Mouse (Mus musculus) limb, embryonic 14.5 days (tissue): Measurements from ENCODE around the gene Magea1. TPM values are rescaled to one million over a fixed set of nuclear protein-coding genes. Genes with fewer than 3 reads are reported as not detected.
A peak's percentile ranks its signal among the peaks of the same experiment; 100 is the strongest.
"Not testable (repeated sequence)": the region's sequence is repeated elsewhere in the genome, so short reads cannot be mapped to it uniquely, and the experiment has no call there.

ENCODE experiments used
- ATAC-seq: fragments of 200-750 bp; cut with Nextera tagmentation; 2 replicates; pipeline ENCODE4 v1.8.0; 2017; ENCODE audit warnings: low read depth, moderate number of reproducible peaks, moderate TSS enrichment; ENCODE audit not compliant: low FRiP score
- DNase-seq: peaks from one replicate; pipeline ENCODE4 v3.0.0-alpha.2; 2015; ENCODE audit warnings: low spot score
- H3K27ac ChIP-seq: fragments of 300-500 bp; sonication (generic); replicated peaks from 2 replicates; pipeline ENCODE4 v1.5.1; 2014; ENCODE audit warnings: low read depth, mild to moderate bottlenecking, low read length, moderate library complexity, mixed read lengths
- H3K27me3 ChIP-seq: fragments of 300-500 bp; sonication (generic); 2 replicates; pipeline ENCODE4 v1.6.1; 2014; ENCODE audit warnings: low read length, mixed read lengths; ENCODE audit not compliant: control insufficient read depth, insufficient read depth
- H3K36me3 ChIP-seq: fragments of 300-500 bp; sonication (generic); 2 replicates; pipeline ENCODE4 v1.6.1; 2014; ENCODE audit warnings: mild to moderate bottlenecking, low read length, moderate library complexity, mixed read lengths; ENCODE audit not compliant: control insufficient read depth, insufficient read depth
- H3K4me1 ChIP-seq: fragments of 300-500 bp; sonication (generic); 2 replicates; pipeline ENCODE4 v1.6.1; 2014; ENCODE audit warnings: antibody characterized with exemption, low read length, mixed read lengths; ENCODE audit not compliant: control insufficient read depth, insufficient read depth
- H3K4me2 ChIP-seq: fragments of 300-500 bp; sonication (generic); replicated peaks from 2 replicates; pipeline ENCODE4 v1.6.1; 2014; ENCODE audit warnings: low read depth, mild to moderate bottlenecking, low read length, moderate library complexity; ENCODE audit not compliant: severe bottlenecking
- H3K4me3 ChIP-seq: fragments of 300-500 bp; sonication (generic); replicated peaks from 2 replicates; pipeline ENCODE4 v1.5.1; 2014; ENCODE audit warnings: low read length
- H3K9ac ChIP-seq: fragments of 300-500 bp; sonication (generic); 2 replicates; pipeline ENCODE4 v1.6.1; 2014; ENCODE audit warnings: mild to moderate bottlenecking, low read depth, low read length, moderate library complexity; ENCODE audit not compliant: severe bottlenecking
- H3K9me3 ChIP-seq: fragments of 300-500 bp; sonication (generic); 2 replicates; pipeline ENCODE4 v1.6.1; 2016; ENCODE audit warnings: low read length; ENCODE audit not compliant: control insufficient read depth
- POLR2A ChIP-seq: fragments of 200-500 bp; IDR thresholded peaks from 2 replicates; pipeline ENCODE4 v1.8.0; 2012; ENCODE audit warnings: inconsistent platforms, mild to moderate bottlenecking, moderate library complexity, borderline replicate concordance; ENCODE audit not compliant: insufficient read depth, insufficient read length; ENCODE audit errors: extremely low read depth
- WGBS: fragments of 180-500 bp; shearing (Covaris S2); extraction: QIAGEN DNeasy Blood & Tissue Kit; methylation state at CpG from one replicate; pipeline ENCODE4 v1.1.7; 2014; 5-methylcytosine and 5-hydroxymethylcytosine counted together
- polyA plus RNA-seq, 2 experiments: library from polyadenylated mRNA; depleted of rRNA in 1 of 2; stranded (reverse) in 1 of 2; unstranded in 1 of 2; fragments of >200 nt; fragmentation: Nextera tagmentation in 1 of 2; extraction: Ambion mirVana in 1 of 2; gene quantifications; 2 replicates each; pipeline versions ENCODE4 v1.2.1 to v1.2.3; 2012 to 2014

Magea1 gene
- polyA plus RNA-seq (2012; rRNA removed) (not detected in 2 replicates), polyA plus RNA-seq (2014; fragmentation: Nextera tagmentation; extraction: Ambion mirVana) (not detected in 2 replicates)

GRCm38 (mm10) chrX:155089693-155090092, at the start of gene Magea1:
Magea1 (minus strand) TSS chrX:155089793.
- not testable (repeated sequence) for ATAC-seq, H3K27ac ChIP-seq, H3K4me1 ChIP-seq, H3K36me3 ChIP-seq, H3K4me2 ChIP-seq, H3K4me3 ChIP-seq, H3K9ac ChIP-seq, H3K9me3 ChIP-seq, H3K27me3 ChIP-seq, DNase-seq
- WGBS = 83% methylated on average over 1 of the region's 2 CpGs

DNA sequence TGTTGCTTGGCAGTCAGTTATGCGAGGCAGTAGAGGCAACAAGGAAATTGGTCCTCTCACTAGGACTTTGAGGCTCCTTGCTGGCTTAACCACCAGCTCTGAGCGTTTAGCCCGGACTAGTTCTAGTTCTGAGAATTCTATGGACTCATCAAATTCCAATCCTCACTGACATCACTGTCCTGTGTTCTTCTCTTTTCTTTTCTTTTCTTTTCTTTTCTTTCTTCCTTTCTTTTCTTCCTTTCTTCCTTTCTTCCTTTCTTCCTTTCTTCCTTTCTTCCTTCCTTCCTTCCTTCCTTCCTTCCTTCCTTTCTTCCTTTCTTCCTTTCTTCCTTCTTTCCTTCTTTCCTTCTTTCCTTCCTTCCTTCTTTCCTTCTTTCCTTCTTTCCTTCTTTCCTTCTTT, 38.7 kb upstream of the Magea1 start, which contains the start of gene Cldn34b2:
TSS of gene Cldn34b2 (minus strand) at position 101 of the 400 bp plus-strand sequence.
- not testable (repeated sequence) for H3K27me3 ChIP-seq, DNase-seq, H3K9ac ChIP-seq, ATAC-seq, H3K4me1 ChIP-seq, H3K4me2 ChIP-seq, H3K27ac ChIP-seq, H3K4me3 ChIP-seq, H3K36me3 ChIP-seq, H3K9me3 ChIP-seq
- WGBS = 76% methylated on average over 3 of the region's 3 CpGs

GRCm38 (mm10) chrX:155098024-155098423, 8.4 kb upstream of the Magea1 start:
- peak; percentile 9 for DNase-seq
- ATAC-seq = no peak
- Histone ChIP-seq H3K27me3 (no peaks in the 10 kb centered on the region), H3K4me1 (no peaks in the 10 kb centered on the region), H3K4me3 (no peak overlapping the region), H3K9me3 (no peaks in the 10 kb centered on the region), H3K9ac (no peak overlapping the region), H3K36me3 (no peaks in the 10 kb centered on the region), H3K4me2 (no peak overlapping the region), H3K27ac (no peak overlapping the region)
- no peak for TF ChIP-seq POLR2A

GRCm38 (mm10) chrX:155093566-155093965, 4.0 kb upstream of the Magea1 start, which contains the start of gene Magea2:
Magea2 (minus strand) TSS chrX:155093666.
- not testable (repeated sequence) for H3K9ac ChIP-seq, H3K4me1 ChIP-seq, ATAC-seq, H3K4me3 ChIP-seq, H3K4me2 ChIP-seq, H3K27me3 ChIP-seq, H3K27ac ChIP-seq, H3K36me3 ChIP-seq, DNase-seq, H3K9me3 ChIP-seq
- WGBS = 73% methylated on average over 2 of the region's 4 CpGs

DNA sequence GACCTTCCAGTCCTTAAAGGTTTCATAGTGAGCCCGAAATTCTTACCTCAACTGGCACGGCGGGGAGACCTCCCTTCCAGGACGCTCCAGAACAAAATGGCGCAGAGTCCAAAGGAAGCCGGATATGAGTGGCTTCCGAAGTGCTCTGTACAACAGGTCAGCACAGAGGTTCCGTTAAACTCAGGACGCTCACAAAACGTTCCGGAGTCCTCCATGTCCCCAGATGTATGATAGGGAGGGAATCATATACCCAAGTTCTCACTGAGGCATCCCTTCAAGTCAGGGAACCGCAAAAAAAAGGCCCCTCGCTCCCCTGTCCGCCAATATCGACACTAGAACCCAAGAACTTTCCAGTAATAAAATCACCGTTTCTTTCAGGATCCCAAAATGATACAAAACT, 26.5 kb downstream of the Magea1 start, which contains the start of gene Magea5:
TSS of gene Magea5 (minus strand) at position 101 of the 400 bp plus-strand sequence.
- H3K4me1 ChIP-seq, H3K27ac ChIP-seq, H3K4me3 ChIP-seq, H3K4me2 ChIP-seq, DNase-seq, H3K36me3 ChIP-seq, ATAC-seq, H3K9me3 ChIP-seq, H3K9ac ChIP-seq, H3K27me3 ChIP-seq: not testable (repeated sequence)
- WGBS = 87% methylated on average over 11 of the region's 16 CpGs

Other genes starting within 250 kb of the Magea1 start
- gene Cldn34b1, start 199.5 kb downstream of the Magea1 start, polyA plus RNA-seq (2012; rRNA removed) = not detected in 2 replicates
- gene Cldn34b1, start 199.5 kb downstream of the Magea1 start, polyA plus RNA-seq (2014; fragmentation: Nextera tagmentation; extraction: Ambion mirVana) = not detected in 2 replicates
- not detected in 2 replicates for gene Magea6, start 153.8 kb downstream of the Magea1 start, polyA plus RNA-seq (2012; rRNA removed)
- not detected in 2 replicates for gene Magea6, start 153.8 kb downstream of the Magea1 start, polyA plus RNA-seq (2014; fragmentation: Nextera tagmentation; extraction: Ambion mirVana)
- not detected in 2 replicates for gene Magea3, start 140.3 kb downstream of the Magea1 start, polyA plus RNA-seq (2012; rRNA removed)
- not detected in 2 replicates for gene Magea3, start 140.3 kb downstream of the Magea1 start, polyA plus RNA-seq (2014; fragmentation: Nextera tagmentation; extraction: Ambion mirVana)
- gene Magea8, start 93.9 kb downstream of the Magea1 start, polyA plus RNA-seq (2012; rRNA removed) = not detected in 2 replicates
- gene Magea8, start 93.9 kb downstream of the Magea1 start, polyA plus RNA-seq (2014; fragmentation: Nextera tagmentation; extraction: Ambion mirVana) = not detected in 2 replicates
- not detected in 2 replicates for gene Magea5, start 26.6 kb downstream of the Magea1 start, polyA plus RNA-seq (2012; rRNA removed)
- gene Magea5, start 26.6 kb downstream of the Magea1 start, polyA plus RNA-seq (2014; fragmentation: Nextera tagmentation; extraction: Ambion mirVana) = not detected in 2 replicates
- not detected in 2 replicates for gene Magea2, start 3.9 kb upstream of the Magea1 start, polyA plus RNA-seq (2012; rRNA removed)
- not detected in 2 replicates for gene Magea2, start 3.9 kb upstream of the Magea1 start, polyA plus RNA-seq (2014; fragmentation: Nextera tagmentation; extraction: Ambion mirVana)
- not detected in 2 replicates for gene Cldn34b2, start 38.6 kb upstream of the Magea1 start, polyA plus RNA-seq (2012; rRNA removed)
- gene Cldn34b2, start 38.6 kb upstream of the Magea1 start, polyA plus RNA-seq (2014; fragmentation: Nextera tagmentation; extraction: Ambion mirVana) = not detected in 2 replicates
- 60.7 and 77.5 TPM in 2 replicates for gene Sat1, start 126.7 kb upstream of the Magea1 start, polyA plus RNA-seq (2012; rRNA removed)
- 160 and 163 TPM in 2 replicates for gene Sat1, start 126.7 kb upstream of the Magea1 start, polyA plus RNA-seq (2014; fragmentation: Nextera tagmentation; extraction: Ambion mirVana)
- gene Acot9, start 172.7 kb upstream of the Magea1 start, polyA plus RNA-seq (2012; rRNA removed) = 24.1 and 26.5 TPM in 2 replicates
- 53.0 and 55.0 TPM in 2 replicates for gene Acot9, start 172.7 kb upstream of the Magea1 start, polyA plus RNA-seq (2014; fragmentation: Nextera tagmentation; extraction: Ambion mirVana)